In the genomic region with DNA sequence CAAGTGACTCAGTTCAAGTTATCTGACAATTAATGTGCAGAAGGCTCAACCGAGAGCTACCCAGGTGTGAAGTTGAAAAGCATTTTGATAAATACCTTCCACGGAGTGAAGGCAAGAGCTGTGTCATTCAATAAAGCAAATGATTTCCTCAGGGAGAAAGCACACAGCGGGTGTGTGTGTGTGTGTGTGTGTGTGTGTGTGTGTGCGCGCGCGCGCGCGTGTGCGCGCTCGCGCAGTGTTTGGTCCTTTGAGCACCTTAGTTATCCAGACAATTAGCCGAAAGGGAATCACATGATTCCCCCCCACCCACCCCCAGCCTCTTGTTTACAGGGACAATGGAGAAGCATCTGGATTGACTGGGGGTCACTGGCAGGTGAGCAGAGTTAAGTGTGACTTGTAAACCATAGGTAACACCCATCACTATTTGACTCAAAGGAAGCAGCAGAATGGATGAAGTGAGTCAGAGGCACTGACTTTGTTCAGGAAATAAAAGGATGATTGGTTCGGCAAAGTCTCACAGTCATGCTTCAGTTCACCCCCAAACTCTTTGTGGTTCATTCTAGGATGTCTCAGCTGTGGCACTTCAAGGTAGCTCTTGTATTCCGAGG, we compare ENCODE assay signal across 19 mouse cellular contexts. TPM values are rescaled to one million over a fixed set of nuclear protein-coding genes. Genes with fewer than 3 reads are reported as not detected.
DNase-seq lines count a peak whose midpoint lies in the region; ATAC-seq and TF ChIP-seq lines count a peak whose summit lies in the region.
"Had no signal": no experiment of that assay in that cellular context is flagged by ENCODE, and none has a peak within 500 bp of the region (broad histone marks: within the 10 kb centered on the region; RNA-seq: fewer than 3 reads in every experiment).

No protein-coding gene starts in this region.

- peak; percentile 69 for ATAC-seq in midbrain, embryonic 13.5 days
- ATAC-seq in hindbrain, postnatal 0 days, result peak; percentile 38
- ATAC-seq: CD4-positive, CD25-positive, alpha-beta regulatory T cell, adult 4 months had no signal

- peak overlapping the region; percentile 25 for H3K4me2 ChIP-seq in midbrain, embryonic 13.5 days (replicated peaks)
- peak overlapping the region; percentile 7 for H3K4me2 ChIP-seq in hindbrain, postnatal 0 days (ENCODE audit: low read depth, low read length)
- H3K4me2 ChIP-seq: embryonic facial prominence, embryonic 12.5 days; heart, embryonic 12.5 days had no signal

- H3K36me3 ChIP-seq in midbrain, embryonic 13.5 days, result no peaks in the 10 kb centered on the region
- no peaks in the 10 kb centered on the region for H3K36me3 ChIP-seq in midbrain, embryonic 10.5 days
- H3K36me3 ChIP-seq in hindbrain, postnatal 0 days (ENCODE audit: insufficient read depth, low read length), result no peaks in the 10 kb centered on the region
- H3K36me3 ChIP-seq: embryonic facial prominence, embryonic 12.5 days; heart, embryonic 12.5 days had no signal

- DNase-seq in midbrain, embryonic 10.5 days (ENCODE audit: low spot score), result no peak
- DNase-seq in brain, embryonic 14.5 days (ENCODE audit: low read depth), result peak; percentile 40
- DNase-seq in hindbrain, postnatal 0 days (ENCODE audit: low spot score), result peak; percentile 10
- DNase-seq in adrenal gland, adult 18-20 months (ENCODE audit: low spot score in 2 of 2), result no peak
- no peak for DNase-seq in embryo, embryonic 10 days (ENCODE audit: low spot score)
- DNase-seq in left cerebral cortex, adult 11 months (ENCODE audit: low spot score), result no peak
- DNase-seq: cerebellum, adult 11-12 months; cerebellum, postnatal 36 days; gastrocnemius, postnatal 25 days; heart, postnatal 4 days; kidney, adult 18-20 months; kidney, postnatal 36 days; liver; lung, adult 2 months had no signal

- no peak for TF ChIP-seq POLR2A in brain, embryonic 14.5 days (IDR thresholded peaks at IDR 0.05; ENCODE audit: borderline replicate concordance, extremely low read depth, insufficient read depth, insufficient read length, poor library complexity, severe bottlenecking)

- no peaks in the 10 kb centered on the region for H3K27me3 ChIP-seq in midbrain, embryonic 13.5 days
- H3K27me3 ChIP-seq in midbrain, embryonic 10.5 days (ENCODE audit: low read depth, poor library complexity, severe bottlenecking), result no peaks in the 10 kb centered on the region
- H3K27me3 ChIP-seq in hindbrain, postnatal 0 days (ENCODE audit: insufficient read depth, low read length), result no peaks in the 10 kb centered on the region
- H3K27me3 ChIP-seq: embryonic facial prominence, embryonic 12.5 days; heart, embryonic 12.5 days had no signal

- TF ChIP-seq CTCF in brain, embryonic 14.5 days (IDR thresholded peaks at IDR 0.05; ENCODE audit: borderline replicate concordance, extremely low read depth, insufficient read depth, insufficient read length), result no peak
- TF ChIP-seq CTCF in hindbrain, postnatal 0 days (IDR thresholded peaks at IDR 0.05; ENCODE audit: low read depth), result no peak

- 81% methylated on average over 17 of the region's 17 CpGs for WGBS in midbrain, embryonic 13.5 days
- WGBS in midbrain, embryonic 10.5 days, result 90% methylated on average over 17 of the region's 17 CpGs
- WGBS in hindbrain, postnatal 0 days, result 68% methylated on average over 17 of the region's 17 CpGs

- no peaks in the 10 kb centered on the region for H3K9me3 ChIP-seq in midbrain, embryonic 13.5 days
- H3K9me3 ChIP-seq in midbrain, embryonic 10.5 days (replicated peaks), result no peaks in the 10 kb centered on the region
- H3K9me3 ChIP-seq in hindbrain, postnatal 0 days (ENCODE audit: low read length), result no peaks in the 10 kb centered on the region
- H3K9me3 ChIP-seq: embryonic facial prominence, embryonic 12.5 days had no signal

- H3K4me3 ChIP-seq in midbrain, embryonic 13.5 days (replicated peaks), result no peak overlapping the region
- no peak overlapping the region for H3K4me3 ChIP-seq in midbrain, embryonic 10.5 days
- H3K4me3 ChIP-seq in hindbrain, postnatal 0 days (ENCODE audit: low read length), result no peak overlapping the region
- H3K4me3 ChIP-seq: embryonic facial prominence, embryonic 12.5 days; heart, embryonic 12.5 days had no signal

- H3K4me1 ChIP-seq in midbrain, embryonic 13.5 days (replicated peaks), result 0 out of 2 replicates have a peak, but pooled peaks cover 2% of the 10 kb centered on the region
- H3K4me1 ChIP-seq in midbrain, embryonic 10.5 days, result peaks cover 17% of the 10 kb centered on the region
- no peaks in the 10 kb centered on the region for H3K4me1 ChIP-seq in hindbrain, postnatal 0 days (ENCODE audit: insufficient read depth, low read length)
- H3K4me1 ChIP-seq: embryonic facial prominence, embryonic 12.5 days; heart, embryonic 12.5 days had no signal

- H3K27ac ChIP-seq in midbrain, embryonic 13.5 days, result 0 out of 2 replicates have a peak overlapping the region, but pooled peaks have one; percentile 25
- H3K27ac ChIP-seq in midbrain, embryonic 10.5 days (replicated peaks), result no peak overlapping the region
- no peak overlapping the region for H3K27ac ChIP-seq in hindbrain, postnatal 0 days
- H3K27ac ChIP-seq: embryonic facial prominence, embryonic 12.5 days had no signal

- H3K9ac ChIP-seq in midbrain, embryonic 13.5 days (replicated peaks), result no peak overlapping the region
- H3K9ac ChIP-seq in hindbrain, postnatal 0 days (replicated peaks; ENCODE audit: low read length), result no peak overlapping the region
- H3K9ac ChIP-seq: embryonic facial prominence, embryonic 12.5 days; heart, embryonic 12.5 days had no signal

RNA-seq across cellular contexts. Expression of a gene that starts 50.7 kb away (rescaled TPM):
- polyA plus RNA-seq in midbrain, embryonic 13.5 days (2015; fragmentation: Nextera tagmentation; extraction: Ambion mirVana), result 0.71 and 1.0 TPM in 2 replicates
- polyA plus RNA-seq in midbrain, embryonic 10.5 days (2016; fragmentation: Nextera tagmentation; extraction: Ambion mirVana), result 0.37 and 0.73 TPM in 2 replicates
- polyA plus RNA-seq in brain, embryonic 14.5 days (2012; rRNA removed), result 0.41 and 0.68 TPM in 2 replicates
- total RNA-seq in hindbrain, postnatal 0 days (2014; rRNA removed), result 0.47 and 4.7 TPM in 2 replicates
- polyA plus RNA-seq in hindbrain, postnatal 0 days (2015; fragmentation: Nextera tagmentation; extraction: Ambion mirVana), result 2.6 and 3.1 TPM in 2 replicates
- not detected for total RNA-seq in adrenal gland, adult 18-20 months (2021)
- total RNA-seq: megakaryocyte, adult 5-6 weeks had no signal
- polyA plus RNA-seq: lung, adult 2 months had no signal

Comparison
In these comparisons a context has a peak if more than half of its experiments do, and no peak if none do; other contexts are left out.
1. DNase-seq: peak in brain, embryonic 14.5 days (single experiment) and hindbrain, postnatal 0 days (single experiment); none in midbrain, embryonic 10.5 days (single experiment), adrenal gland, adult 18-20 months (0 of 2), embryo, embryonic 10 days (single experiment) and left cerebral cortex, adult 11 months (single experiment).